Mouse (Mus musculus) heart, postnatal 0 days (tissue): ENCODE measurements around the gene Napa.

ENCODE experiments used
- CTCF ChIP-seq: IDR thresholded peaks from 2 replicates; pipeline ENCODE4 v1.5.1; 2016; ENCODE audit warnings: antibody characterized with exemption, control low read depth, low read depth
- EP300 ChIP-seq: IDR thresholded peaks from 2 replicates; pipeline ENCODE4 v1.6.1; 2016; ENCODE audit warnings: antibody characterized with exemption, low read depth

DNA sequence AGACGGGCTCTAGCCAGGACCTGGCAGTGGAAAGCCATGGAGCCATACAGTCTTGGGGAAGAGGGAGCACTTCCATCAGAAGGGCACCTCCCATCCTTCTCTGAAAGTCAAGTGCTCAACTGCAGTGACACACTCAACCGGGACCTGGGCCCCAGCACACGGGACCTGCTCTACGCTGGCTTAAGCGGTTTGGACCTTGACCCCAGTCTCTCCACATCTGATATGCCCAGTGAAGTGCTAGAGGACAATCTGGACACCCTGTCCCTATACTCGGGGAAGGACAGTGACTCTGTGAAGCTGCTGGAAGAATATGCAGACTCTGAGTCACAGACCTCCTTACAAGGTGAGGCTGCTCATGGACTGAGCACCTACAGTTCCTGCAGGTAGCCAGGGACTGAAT lies 26.4 kb upstream of the Napa start:
- TF ChIP-seq CTCF (no peak), EP300 (no peak)
